Mouse (Mus musculus): ENCODE measurements around the gene Slc43a3. TPM values are rescaled to one million over a fixed set of nuclear protein-coding genes. Genes with fewer than 3 reads are reported as not detected.

The Slc43a3 gene
- total RNA-seq, 2 experiments from 2014 or later = 44.1 to 52.6 TPM

GRCm38 (mm10) chr2:84937491-84938150 is 1.2 kb downstream of the Slc43a3 start:
- DNase-seq = no peak

DNA sequence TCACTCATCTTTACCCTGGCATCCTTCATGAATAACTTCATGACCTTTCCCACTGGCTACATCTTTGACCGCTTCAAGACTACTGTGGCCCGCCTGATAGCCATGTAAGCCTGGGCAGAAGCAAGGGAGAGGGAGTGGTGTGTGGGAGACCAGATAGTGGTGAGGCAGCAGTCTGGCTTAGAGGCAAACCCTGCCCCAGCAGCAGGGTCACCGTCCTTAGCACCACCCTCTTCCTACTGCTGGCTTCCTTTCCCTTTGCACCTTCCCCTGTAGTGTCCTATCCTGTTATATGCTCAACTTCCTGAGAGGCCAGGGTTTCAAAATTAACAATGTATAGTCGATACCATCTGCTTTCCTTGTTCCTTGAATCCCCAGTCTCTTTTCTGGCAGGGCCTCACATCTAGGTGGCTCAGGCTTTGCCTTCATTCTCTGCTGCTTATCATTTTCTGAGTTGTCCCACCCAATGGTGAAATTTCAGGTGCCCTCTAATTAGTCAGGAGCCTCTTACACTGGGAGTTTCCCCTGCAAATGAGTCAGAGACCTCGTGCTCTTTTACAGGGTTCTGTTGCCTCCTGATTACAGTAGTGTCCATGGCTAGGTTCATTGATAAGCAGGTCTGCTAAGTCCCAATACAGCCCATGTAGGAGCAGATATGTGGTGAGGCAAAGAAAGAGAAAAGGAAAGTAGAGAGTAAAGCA is 2.0 kb downstream of the Slc43a3 start:
- DNase-seq = peak; percentile 32

GRCm38 (mm10) chr2:84939306-84939705 is 2.9 kb downstream of the Slc43a3 start:
- no peak for DNase-seq

DNA sequence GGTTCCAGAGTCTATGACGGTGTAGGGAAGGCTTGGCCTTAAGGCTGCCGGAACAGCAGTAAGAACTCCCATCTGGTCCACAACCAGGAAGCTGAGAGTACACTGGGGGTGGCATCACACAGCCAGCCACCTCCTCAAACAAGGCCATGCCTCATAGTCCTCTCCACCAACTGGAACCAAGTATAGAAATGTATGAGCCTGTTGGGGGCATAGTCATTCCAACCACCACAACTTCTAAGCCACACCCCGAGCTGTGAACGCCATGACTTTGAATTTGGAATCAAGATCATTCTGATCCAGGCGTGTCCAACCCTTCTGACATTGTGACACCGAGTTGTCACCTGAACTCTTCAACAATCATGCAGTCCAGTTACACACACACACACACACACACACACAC is 3.3 kb downstream of the Slc43a3 start:
- no peak for DNase-seq

GRCm38 (mm10) chr2:84941332-84941731 is 5.0 kb downstream of the Slc43a3 start:
- DNase-seq = no peak

- DNase-seq = no peak
Observed at GRCm38 (mm10) chr2:84941795-84942194, 5.4 kb downstream of the Slc43a3 start.

GRCm38 (mm10) chr2:84947154-84947771 is 10.9 kb downstream of the Slc43a3 start:
- DNase-seq = no peak

GRCm38 (mm10) chr2:84948252-84948651 is 11.9 kb downstream of the Slc43a3 start:
- DNase-seq = peak; percentile 3

GRCm38 (mm10) chr2:84948721-84949120 is 12.3 kb downstream of the Slc43a3 start:
- DNase-seq = no peak

GRCm38 (mm10) chr2:84951027-84951426 is 14.6 kb downstream of the Slc43a3 start:
- DNase-seq = no peak

DNA sequence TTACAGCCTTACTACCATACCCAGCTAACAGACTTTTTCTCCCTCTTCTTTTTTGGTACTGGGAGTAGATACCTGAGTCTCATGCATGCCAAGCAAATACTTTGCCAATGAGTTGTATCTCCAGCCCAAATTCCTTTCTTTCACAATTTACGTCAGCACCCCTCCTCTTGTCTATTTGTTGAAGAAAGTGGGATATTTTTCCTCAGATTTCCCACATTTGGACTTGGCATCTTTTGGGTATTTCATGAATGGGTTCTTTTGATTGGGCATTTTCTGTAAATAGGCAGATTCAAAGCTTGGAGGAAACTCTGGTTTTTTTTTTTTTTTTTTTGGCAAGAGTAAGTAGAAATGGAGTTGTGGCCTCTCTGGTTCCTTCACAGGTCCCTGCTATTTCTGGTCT is 15.9 kb downstream of the Slc43a3 start:
- no peak for DNase-seq

GRCm38 (mm10) chr2:84952693-84953092 is 16.3 kb downstream of the Slc43a3 start:
- DNase-seq = no peak

DNA sequence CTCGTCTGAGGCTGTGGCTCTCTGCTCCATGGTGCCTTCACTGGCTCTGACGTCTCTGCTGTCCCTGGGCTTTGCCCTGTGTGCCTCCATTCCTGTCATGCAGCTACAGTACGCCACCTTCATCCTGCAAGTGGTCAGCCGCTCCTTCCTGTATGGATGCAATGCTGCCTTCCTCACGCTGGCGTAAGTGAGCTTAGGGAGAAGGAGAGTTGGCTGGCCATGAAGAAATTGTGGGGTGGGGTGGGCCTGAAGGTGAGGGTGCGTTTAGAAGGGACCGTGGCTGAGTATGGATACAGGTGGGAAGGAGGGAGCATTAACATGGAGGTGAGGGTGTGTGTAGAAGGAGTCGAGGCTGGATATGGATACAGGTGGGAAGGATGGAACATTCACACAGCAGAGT is 19.1 kb downstream of the Slc43a3 start:
- DNase-seq = no peak

DNA sequence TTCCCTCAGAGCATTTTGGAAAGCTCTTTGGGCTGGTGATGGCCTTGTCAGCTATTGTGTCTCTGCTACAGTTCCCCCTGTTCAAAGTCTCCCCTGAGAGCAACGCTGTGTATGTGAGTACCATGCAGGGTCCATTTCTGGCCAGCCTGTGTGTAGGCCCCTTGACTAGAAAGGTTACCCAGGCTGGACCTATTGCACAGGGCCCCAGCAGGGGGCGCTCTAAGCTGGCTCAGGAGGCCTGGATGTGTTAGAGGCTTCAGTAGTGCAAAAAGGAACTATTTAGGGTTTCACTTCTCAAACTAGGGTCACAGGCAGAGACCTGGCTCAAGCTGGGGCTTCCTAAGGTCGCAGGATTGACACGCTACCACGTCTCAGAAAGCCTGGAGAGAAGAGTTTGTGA is 19.9 kb downstream of the Slc43a3 start:
- DNase-seq = peak; percentile 66

GRCm38 (mm10) chr2:84958588-84959264 is 22.3 kb downstream of the Slc43a3 start:
- DNase-seq = no peak

GRCm38 (mm10) chr2:84961300-84961699 is 24.9 kb downstream of the Slc43a3 start:
- DNase-seq = peak; percentile 74

GRCm38 (mm10) chr2:84961901-84962300 is 25.5 kb downstream of the Slc43a3 start:
- DNase-seq = no peak

- DNase-seq = no peak
Observed at GRCm38 (mm10) chr2:84962906-84963507, 26.6 kb downstream of the Slc43a3 start.

DNA sequence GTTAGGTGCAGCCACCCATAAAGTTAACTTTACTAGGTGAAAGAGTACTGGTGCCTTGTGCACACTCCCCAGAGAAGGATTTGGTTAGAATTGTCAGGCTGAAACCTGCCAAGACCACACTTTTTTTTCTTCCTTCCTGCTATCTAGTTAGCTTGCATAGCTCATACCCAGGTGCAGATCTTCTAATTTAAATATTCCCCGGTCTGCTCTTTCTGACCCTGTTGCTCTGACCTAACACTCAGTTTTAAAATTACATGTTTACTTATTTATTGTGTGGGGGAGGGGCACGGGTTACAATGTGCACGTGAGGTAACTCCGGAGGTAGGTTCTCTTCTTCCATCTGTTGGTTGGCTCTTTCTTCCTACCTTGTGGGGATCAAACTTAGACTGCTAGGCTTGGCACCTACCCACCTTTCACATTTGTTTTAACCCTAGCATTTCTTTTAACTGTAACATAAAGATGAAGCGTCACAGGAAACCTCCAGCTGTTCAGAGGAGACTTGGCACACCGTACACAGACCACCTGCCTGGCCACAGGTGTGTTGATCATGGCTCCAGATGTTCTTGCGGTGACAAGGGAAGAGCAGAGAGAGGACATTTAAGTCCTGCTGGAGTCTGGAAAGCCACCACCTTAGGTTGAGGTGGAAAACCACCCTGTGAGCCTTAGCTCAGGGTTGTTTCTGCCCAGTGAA is 27.9 kb downstream of the Slc43a3 start:
- DNase-seq = no peak

DNA sequence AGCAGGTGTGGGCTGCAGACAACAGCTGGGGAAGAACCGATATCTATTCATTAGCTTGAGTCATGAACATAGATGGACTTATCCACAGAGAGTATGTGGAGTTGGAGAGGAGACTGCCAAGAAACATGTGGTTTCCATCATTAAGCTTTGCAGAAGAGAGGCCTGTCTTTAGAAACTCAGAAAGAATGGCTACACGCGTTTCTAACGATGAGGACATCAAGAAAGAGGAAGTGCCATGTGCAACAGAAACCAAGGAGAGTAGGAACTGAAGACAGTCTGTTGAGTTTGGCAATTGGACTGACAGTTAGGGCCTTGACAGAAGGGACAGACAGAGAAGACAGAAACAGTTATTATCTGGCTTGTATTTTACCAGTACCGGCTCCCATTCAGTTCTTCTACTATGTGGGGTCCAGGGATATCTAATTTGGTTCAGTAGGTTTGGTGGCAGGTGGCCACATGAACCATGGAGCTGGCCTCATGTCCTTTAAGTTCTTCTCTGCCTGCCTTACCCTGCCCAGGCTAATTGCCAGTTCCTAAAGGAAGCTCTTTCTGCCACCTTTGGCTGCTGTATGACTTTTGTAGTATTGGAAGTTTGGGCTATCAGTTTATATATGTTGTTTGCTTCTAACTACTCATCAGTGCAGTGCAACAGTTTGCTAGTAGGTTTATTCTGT is 31.1 kb downstream of the Slc43a3 start:
- no peak for DNase-seq

- DNase-seq = no peak
Observed at GRCm38 (mm10) chr2:84975580-84975979, 39.2 kb downstream of the Slc43a3 start.

DNA sequence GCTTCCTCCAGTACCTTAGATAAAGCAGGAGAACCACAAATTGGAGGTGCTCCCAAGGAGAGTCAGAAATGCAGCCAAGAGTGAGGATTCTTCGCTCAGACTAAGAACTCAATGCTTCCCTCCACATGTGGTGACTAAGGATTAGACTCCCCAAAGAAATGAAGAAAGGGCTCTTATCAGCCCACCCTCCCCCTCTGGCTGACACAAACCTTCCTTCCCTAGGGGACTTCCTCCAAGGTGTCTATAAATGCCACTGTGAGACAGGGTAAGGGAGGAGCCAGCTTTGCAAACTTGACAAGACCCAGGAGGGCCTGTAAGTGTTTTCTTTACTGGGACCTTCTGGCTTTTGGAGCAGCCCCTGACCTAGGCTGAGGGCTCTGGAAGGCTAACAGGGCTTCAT is 43.8 kb downstream of the Slc43a3 start, which contains the start of gene Prg2:
Gene Prg2 (plus strand): TSS at position 274 of the 400 bp plus-strand sequence.
- no peak for DNase-seq
